Mouse (Mus musculus): ENCODE results near the gene Vps45.

The Vps45 gene

DNA sequence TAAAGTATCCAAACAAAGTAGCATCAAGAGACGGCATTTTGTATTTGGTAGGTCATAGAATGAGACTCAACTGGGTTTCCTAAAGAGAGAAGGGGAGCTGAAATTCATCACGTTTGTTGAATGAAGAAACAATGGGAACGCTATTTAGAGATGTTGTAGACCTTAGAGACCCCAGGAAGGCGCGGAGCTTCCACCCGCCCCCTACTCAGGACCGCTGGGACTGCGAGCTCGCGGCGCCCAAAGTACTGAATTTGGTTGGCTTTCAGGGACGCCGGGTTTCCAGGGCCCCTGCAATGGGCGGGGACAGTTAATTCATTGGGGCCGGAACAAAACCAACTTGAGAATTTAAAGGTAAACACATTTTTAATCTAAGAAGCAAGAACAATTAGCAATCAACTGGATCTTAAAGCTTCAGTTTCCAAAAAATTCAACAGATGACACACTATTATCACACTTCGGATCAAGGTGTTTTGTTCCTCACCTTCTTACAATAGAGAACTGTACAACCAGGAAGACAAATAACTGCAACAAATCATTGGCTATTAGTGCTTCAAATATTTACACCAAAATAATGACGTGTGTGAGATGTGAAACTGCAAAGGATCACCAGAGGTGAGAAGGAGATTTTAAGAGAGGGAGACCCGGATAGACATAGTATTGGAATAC lies at the start of gene Vps45:
Vps45 (minus strand) TSS at position 236 of the 666 bp plus-strand sequence.
- DNase-seq (ENCODE audit: low spot score): peak; percentile 67

DNA sequence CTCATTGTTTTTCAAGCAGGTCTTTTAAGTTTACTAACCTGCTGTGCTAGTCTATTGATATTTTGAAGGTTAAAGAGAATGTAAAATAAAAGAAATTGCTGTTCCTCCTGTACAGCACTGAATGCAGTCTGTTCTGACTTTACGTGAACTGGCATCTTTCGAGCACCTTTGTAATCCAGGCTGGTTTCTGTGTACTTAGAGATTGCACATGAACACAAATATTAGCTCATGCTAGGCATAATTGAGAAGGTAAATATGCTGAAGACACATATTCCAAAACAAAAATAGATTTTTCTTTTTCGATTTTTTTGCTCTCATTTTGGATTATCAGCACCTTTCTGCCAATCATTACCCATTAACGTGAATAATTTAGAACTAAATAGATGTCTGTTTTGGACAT lies 47.9 kb upstream of the Vps45 start:
- DNase-seq (ENCODE audit: low spot score): no peak

DNA sequence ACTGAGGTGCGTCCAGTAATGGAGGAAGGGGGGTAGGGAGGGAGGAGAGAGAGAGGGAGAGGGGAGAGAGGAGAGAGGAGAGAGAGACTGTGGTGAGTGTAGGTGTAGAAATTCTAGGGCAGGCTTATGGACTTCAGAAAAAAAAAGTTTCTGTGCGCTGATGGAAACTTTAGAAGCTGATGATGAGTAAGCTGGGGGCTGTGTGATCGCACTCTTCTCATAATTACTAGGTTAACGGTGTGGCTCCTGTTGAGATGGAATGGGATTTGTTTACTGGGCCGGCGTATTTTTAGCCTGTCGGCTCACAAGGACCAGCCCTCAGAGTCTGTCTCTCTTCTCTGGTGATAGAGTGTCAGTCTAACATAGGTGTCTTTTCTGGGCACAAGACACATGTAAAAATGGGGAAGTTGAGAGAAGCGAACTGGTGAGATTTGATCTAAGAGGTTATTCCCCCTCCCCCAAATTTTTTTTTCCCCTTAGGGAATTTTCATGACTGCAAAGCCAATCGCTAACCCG lies 47.0 kb upstream of the Vps45 start:
- no peak for DNase-seq (ENCODE audit: low spot score)

DNA sequence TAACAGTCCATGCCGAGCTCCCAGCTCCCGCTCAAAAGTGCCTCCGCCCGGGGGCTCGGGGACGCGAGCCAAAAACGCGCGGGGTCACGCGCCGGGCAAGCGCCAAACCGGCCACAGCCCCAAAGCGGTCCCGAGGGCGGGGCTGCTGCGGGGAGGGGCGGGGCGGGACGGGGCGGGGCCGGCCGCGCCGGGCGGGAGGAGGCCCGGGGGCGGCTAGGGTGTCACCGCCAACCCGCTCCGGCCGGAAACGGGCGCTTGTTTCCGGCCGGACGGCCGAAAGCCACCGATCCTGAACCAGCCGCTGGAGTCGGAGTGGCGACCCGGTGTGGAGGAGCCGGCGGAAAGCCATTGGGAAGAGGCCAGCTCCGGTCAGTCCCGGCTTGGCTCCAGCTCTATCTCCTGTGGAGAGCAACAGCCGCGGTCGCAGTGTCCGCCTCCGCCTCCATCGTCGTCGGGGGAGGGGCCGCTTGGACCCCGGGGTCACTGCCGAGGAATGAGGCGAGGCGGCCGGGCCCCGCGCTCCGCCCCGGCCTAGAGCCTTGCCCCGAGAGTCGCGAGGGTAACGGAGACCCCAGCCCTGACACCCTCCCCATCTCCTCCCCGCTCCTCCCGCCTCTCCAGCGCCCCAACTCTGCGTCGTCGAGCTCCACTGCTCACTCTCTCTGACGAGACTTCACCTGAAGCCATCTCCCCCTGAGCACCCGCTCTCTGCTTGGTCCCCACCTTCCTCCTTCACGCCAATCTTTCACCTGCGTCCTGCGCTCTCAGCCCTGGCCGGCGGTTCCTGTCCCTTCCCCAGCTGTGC lies 46.2 kb upstream of the Vps45 start, which contains the start of gene Otud7b:
Otud7b (plus strand) TSS at position 267 of the 805 bp plus-strand sequence.
- DNase-seq (ENCODE audit: low spot score): peak; percentile 77

DNA sequence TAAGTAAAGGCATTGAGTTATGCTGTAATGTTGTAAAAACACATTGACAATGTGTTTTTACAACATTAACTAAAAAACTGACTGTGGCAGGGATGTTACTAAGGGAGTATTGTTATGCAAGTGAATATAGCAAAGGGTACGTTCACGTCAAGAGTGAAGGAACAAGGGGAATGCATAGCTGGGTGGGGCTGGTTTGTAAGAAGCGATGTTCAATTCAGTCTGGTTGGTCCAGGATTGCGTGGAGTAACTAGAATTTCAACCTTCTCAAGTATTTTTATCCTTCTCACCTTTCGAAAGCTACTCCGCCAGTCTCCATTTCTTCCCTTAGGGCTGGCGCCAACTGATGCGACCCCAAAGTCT lies 45.6 kb upstream of the Vps45 start:
- DNase-seq (ENCODE audit: low spot score): no peak

DNA sequence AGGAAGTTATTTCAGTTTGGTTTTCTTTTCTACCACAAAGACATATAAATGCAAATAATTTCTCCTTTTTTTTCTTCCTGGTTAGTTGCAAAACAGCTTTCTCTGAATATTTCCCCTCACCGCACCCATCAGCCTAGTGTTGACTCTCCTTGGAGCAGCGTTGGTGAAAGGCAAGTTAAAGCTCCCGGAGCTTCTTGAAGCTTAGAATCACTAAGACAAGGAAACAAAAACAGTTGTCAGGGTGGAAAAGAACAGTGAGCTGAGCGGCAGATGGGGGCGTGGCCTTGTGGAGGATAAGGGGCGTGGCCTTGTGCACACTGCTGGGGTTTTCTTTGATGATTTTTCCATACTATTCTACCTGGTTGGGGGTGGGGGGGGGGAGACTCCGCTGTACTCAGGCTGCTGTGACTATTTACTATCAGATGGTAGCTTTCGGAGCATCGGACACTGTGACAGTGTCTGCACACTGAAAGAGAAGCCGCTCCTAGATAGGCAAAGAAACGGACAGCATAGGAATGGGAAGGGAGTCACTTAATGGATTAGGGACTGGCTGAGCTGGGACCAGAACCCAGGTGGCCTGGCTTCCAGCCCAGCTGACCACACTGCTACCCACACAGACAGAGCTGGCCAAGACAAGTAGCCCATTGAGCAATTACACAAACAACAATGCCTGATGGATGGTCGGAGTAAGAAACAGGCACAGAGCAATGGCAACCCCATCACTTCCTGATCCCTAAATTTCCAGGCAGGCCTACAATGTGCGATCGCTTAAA lies 44.0 kb upstream of the Vps45 start:
- peak; percentile 58 for DNase-seq (ENCODE audit: low spot score)

DNA sequence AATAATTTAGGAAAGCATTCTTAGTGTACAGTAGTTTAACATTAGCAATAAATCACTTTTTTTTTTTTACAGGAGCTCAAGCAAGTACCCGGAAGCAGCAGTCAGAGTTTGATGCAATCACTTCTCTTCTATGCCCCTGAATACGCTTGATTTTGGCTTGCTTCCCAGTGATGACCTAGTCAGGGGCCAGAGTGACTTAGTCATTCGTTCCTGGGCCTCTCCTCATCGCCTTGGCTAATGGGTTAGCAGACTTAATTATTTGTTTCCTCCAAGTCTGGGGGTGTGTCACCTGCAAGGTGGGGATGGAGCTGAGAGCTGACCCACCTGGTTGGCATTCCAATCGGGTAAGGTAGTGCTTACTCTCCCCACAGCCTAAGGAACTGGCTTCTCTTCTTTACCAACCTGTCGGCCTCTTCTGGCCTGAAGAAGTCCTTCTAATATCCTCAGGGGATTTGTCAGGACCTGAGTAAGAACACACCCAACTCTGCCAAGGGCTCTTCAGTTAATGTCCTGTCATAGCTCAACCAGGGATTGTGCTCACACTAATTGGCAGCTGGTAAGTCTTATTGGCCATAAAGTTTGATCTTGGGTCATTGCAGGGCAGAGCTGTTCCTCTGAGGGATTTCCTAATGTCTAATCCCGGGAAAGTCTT lies 40.5 kb upstream of the Vps45 start:
- peak; percentile 86 for DNase-seq (ENCODE audit: low spot score)

DNA sequence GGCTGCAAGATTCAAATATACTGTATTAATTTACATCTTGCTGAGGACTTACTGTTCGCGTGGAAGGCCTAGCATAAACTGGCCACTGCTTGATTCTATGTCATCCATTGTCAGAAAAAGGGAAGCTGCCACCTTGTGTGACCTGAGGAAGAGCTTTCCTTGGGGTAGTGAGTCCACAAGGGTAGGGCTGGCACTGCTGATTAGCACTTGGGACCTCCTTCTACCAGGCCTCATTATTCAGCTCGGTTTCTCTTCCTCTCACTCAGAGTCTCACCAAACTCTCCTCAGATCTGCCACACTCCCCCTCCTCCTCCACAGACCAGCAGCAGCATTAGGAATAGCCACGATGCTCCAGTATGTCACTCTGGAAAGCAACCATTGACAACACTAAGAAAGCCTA lies 39.9 kb upstream of the Vps45 start:
- no peak for DNase-seq (ENCODE audit: low spot score)

DNA sequence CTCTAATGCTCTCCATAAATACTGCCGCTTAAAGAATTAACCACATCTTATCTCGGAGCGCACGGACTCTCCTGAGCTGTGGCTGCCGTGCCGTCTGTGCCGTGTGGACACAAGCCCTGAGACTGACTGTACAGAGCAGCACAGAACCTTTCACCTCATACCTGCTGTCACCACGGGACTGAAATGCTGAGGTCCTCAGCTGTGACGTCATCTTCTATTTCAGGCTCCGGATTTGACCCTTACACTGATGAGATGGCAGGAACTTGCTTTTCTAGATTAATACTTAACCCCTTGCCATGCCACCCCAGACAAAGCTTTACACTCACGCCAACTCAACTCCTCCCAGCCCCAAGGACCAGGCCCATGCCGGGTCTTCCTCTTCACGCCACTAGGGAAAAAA lies 35.9 kb upstream of the Vps45 start:
- peak; percentile 34 for DNase-seq (ENCODE audit: low spot score)

DNA sequence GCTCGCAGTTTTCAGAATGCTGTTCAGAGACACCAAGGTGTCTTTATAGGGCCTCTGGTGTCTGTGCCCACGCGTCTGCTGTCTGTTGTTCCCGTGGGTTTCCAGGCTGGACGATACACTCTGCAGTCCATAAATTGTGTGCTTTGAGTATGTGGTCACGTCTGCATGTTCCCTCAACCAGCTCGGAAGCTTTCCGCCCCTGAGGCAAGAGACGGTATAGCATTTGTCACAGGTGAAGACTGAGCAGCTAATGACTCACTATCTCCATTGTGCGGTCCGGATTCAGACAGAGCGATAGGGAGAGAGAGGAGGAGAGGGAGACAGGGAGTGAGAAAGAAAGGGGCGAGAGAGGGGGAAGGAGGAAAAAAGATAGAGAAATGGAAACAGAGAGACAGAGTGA lies 35.2 kb upstream of the Vps45 start:
- DNase-seq (ENCODE audit: low spot score): peak; percentile 21

DNA sequence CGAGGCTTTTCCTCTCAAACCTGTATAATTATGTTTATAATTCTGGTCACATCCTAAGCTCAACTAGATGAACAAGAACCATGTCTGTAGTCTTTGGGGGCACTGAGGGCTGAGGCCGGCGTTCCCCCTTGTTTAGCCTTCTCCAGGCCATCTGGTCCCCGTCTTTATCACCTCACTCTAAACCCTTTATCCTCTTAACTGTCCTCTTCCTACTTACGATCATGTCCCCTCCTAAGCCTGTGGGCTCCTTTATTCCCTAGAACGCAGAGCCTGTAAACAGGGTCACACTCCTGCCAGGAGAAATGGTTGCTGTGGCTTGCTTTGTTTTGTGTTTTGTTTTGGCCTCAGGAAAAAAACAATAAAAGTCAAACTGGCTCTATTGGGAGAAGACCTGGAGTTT lies 33.7 kb upstream of the Vps45 start:
- DNase-seq (ENCODE audit: low spot score): no peak

DNA sequence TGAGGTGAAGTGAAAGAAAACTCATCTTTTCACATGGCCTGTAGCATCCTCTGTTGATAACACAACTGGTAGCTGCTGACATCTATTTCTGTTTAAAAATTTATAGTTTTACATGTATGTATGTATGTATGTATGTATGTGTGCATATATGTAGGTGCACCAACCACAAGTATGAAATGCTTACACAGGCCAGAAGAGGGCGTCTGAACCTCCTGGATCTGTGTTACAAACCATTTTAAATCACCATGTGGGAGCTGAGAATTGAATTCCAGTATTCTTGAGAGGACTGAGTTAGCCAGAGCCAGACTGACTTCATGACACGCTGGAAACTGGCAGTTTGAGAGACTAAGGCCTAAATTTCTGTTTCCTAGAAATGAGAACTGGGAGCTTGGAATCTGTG lies 32.9 kb upstream of the Vps45 start:
- DNase-seq (ENCODE audit: low spot score): no peak

DNA sequence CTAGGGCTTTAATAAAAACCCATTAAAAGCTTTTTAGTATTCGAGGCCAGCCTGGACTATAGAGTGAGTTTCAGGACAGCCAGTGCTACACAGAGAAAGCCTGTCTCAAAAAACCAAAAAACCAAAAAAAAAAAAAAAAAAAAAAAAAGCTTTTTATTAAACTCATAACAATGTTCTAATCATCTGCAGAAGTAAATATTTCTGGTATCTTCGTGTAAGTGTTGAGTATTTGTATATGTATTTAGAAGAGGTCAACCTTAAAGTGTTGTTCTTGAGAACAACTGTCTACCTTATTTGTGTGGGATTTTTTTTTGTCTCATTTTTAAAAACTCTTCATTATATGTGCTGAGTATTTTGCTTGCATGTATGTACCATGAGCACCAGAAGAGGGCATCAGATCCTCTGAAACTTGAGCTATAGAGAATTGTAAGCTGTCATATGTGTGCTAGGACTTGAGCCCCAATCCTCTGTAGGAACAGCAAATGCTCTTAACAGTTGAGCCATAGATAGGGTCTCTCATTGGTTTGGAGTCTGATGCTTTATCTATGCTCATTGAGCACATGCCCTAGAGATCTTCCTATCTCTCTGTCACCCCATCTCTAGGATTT lies 31.7 kb upstream of the Vps45 start:
- DNase-seq (ENCODE audit: low spot score): no peak

DNA sequence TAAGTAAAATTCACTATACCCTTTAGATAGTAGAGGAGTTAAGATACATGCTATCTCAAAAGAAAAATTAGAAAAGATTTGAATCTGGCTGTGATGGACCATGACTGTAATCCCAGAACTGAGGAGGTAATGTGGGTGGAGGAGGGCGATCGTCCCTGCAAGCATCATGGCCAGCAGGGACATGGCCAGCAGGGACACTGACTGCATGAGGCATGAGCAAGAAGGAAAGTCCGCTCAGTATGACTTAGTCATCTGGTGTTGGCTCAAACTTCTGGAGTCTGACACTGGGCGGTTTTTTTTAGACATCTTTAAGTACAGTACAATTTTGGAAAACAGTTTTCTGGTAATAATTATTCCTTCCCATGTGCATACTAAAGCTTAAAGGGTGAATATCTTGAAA lies 29.5 kb upstream of the Vps45 start:
- DNase-seq (ENCODE audit: low spot score): no peak

DNA sequence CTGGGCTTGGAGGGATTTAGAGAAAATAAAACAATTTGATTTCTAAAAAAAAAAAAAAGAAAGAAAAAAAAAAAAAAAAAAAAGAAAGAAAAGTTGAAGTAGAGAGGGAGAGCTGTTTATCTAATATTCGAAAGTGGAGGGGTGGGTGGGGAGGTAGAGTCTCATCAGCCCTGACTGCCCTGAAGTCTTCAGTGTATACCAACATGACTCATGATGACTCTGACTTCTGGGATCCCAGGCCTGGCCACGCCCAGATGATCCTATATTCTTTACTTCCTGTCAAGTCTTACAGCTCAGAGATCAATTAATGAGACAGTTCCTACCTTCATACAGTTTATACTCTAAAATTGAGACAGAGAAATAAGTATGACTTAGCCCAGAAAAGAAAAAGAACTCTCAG lies 29.0 kb upstream of the Vps45 start:
- DNase-seq (ENCODE audit: low spot score): no peak

DNA sequence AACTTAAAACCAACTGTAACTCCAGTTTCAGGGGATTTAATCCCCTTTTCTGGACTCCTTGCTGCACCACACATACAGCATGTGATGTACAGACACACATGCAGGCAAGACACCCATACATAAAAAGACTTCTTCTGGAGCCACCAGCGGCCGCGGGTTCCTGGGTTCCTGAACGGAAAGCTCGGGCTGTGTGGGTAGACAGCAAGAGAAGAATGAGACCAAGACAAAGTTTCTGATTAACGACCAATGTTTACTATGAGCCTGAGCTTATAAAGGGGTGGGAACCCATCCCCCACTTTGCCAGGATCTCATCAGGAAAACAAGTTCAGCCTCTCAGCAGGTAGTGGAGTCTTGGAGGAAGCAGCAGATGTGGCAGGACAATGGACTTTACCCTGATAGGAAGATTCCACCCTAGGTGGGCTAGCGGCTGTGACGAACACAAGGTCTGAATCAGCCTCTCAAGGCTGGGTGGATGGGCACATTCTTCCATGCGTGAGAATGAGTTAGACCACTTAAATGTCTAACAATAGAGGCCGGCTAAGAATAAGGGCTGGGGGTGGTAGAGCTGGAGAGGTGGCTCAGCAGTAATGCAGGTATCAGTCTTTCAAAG lies 26.0 kb upstream of the Vps45 start:
- no peak for DNase-seq (ENCODE audit: low spot score)

DNA sequence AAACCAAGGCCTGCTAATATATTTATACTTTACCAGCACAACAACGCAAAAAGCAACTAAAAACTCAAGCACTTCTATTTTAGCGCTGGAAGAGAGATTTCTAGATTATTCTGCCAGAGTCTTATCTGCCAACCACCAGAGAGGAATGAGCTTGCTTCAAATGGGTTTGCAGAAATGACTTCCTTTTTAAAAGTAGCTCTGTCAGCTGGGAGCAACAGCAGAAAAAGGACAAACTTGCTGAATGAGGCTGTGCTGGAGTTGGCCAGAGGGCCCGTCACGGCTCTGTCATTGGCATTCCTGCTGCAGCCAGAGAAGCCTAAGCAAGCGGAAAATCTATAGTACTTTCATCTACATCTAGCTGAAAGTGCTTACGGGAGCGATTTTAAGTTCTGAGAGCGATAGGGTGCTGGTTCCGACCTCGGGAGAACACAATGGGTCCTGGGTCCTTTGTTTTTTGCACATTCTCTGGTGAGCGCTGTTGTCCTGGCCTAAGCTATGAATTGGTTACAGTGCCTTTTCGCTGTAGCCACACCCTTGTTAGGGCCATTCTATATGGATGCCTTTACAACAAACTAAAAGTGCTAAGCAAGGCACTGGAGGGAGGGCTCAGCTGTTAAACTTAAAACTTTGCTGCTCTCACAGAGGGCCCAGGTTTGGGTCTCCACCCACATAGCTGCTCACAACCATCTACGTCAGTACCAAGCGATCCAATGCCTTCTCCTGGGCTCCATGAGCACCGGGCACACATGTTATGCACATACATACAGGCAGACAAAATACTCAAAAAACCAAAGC lies 24.6 kb upstream of the Vps45 start:
- DNase-seq (ENCODE audit: low spot score): no peak

DNA sequence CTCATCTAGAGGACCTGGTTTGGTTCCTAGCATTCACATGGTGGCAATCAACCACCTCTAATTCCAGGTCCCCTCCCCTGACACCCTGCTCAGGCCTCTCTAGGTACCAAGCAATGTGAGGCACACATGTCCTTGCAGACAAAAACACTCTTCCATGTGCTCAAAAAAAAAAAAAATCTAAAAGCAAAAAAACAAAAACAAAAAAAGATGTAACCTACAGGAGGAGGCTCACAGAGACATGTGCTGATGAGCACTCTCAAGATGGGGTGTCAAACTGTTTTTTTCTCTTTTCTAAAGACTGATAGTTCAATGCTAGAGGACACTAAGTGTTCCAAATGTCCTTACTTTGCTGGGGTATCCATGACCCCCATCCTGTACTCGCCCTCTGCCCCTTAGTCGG lies 23.8 kb upstream of the Vps45 start:
- DNase-seq (ENCODE audit: low spot score): no peak

DNA sequence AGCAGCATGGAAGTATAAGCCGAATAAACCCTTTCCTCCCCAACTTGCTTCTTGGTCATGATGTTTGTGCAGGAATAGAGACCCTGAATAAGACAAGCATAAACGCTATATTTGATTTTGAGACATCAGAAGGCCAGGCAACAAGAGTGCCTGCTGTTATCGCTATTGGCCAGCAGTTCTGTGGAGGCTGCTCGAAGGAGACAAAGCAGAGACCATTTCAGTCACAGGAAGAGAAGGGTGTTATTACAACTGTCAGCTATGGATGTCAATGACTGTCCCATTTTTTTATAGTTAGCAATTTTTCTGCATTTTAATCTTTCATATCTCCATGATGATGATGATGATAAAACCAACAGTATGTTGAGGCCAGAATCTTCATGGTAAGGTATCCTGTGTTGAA lies 23.4 kb upstream of the Vps45 start:
- DNase-seq (ENCODE audit: low spot score): no peak

DNA sequence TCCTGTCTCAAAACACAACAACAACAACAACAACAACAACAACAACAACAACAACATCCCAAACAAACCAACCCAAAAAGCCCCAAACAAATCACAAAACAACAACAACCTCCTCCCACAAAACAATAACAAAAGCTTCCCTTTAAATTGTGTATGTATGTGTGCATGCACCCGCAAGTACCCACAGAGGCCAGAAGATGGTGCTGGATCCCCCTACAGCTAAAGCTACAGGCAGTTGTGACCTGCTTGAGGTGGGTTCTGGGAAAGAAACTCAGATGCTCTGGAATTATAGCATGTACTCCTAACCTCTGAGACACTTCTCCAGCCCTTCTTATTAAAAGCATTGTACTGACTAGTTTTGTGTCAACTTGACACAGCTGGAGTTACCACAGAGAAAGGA lies 22.7 kb upstream of the Vps45 start:
- DNase-seq (ENCODE audit: low spot score): peak; percentile 31

DNA sequence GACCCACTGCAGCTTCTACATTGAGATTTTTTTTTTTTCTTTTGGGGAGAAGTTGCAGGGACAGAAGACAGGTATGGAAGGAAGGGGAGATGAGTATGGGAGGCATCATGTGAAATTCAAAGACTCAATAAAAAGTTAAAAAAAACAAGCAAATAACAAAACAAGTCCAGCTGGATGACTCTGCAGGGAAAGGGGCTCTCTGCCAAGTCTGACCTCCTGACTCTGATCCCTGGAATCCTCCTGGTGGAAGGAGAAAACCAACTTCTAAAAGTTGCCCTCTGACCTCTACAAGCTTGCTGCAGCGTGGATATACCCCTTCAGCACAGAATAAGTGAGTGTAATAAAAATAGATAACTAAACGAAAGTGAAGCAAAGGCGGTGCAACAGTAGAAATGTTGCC lies 20.4 kb upstream of the Vps45 start:
- DNase-seq (ENCODE audit: low spot score): no peak

Data from urinary bladder, postnatal 14 days (tissue).